Mouse (Mus musculus) liver, embryonic 15.5 days (tissue): ENCODE measurements around the gene Gm15517. TPM values are rescaled to one million over a fixed set of nuclear protein-coding genes. Genes with fewer than 3 reads are reported as not detected.
"Not testable (repeated sequence)": the region's sequence is repeated elsewhere in the genome, so short reads cannot be mapped to it uniquely, and the experiment has no call there.

ENCODE experiments used
- ATAC-seq: fragments of 200-750 bp; cut with Nextera tagmentation; 2 replicates; pipeline ENCODE4 v1.8.0; 2017; ENCODE audit warnings: moderate number of reproducible peaks, mild to moderate bottlenecking, moderate library complexity; ENCODE audit not compliant: insufficient read depth
- H3K27ac ChIP-seq: fragments of 300-500 bp; sonication (generic); replicated peaks from 2 replicates; pipeline ENCODE4 v1.5.1; 2015; ENCODE audit warnings: mild to moderate bottlenecking, inconsistent platforms
- H3K27me3 ChIP-seq: fragments of 300-500 bp; sonication (generic); 2 replicates; pipeline ENCODE4 v1.6.1; 2015; ENCODE audit warnings: mild to moderate bottlenecking, inconsistent platforms
- H3K36me3 ChIP-seq: fragments of 300-500 bp; sonication (generic); replicated peaks from 2 replicates; pipeline ENCODE4 v1.6.1; 2015; ENCODE audit warnings: moderate library complexity, mild to moderate bottlenecking, inconsistent platforms
- H3K4me1 ChIP-seq: fragments of 300-500 bp; sonication (generic); replicated peaks from 2 replicates; pipeline ENCODE4 v1.6.1; 2015; ENCODE audit warnings: inconsistent platforms
- H3K4me2 ChIP-seq: fragments of 300-500 bp; sonication (generic); 2 replicates; pipeline ENCODE4 v1.6.1; 2015; ENCODE audit warnings: moderate library complexity, mild to moderate bottlenecking, inconsistent platforms
- H3K4me3 ChIP-seq: fragments of 300-500 bp; sonication (generic); replicated peaks from 2 replicates; pipeline ENCODE4 v1.5.1; 2015; ENCODE audit warnings: mild to moderate bottlenecking, inconsistent platforms
- H3K9ac ChIP-seq: fragments of 300-500 bp; sonication (generic); 2 replicates; pipeline ENCODE4 v1.6.1; 2015; ENCODE audit warnings: moderate library complexity, mild to moderate bottlenecking, inconsistent platforms
- H3K9me3 ChIP-seq: fragments of 300-500 bp; sonication (generic); replicated peaks from 2 replicates; pipeline ENCODE4 v1.6.1; 2016; ENCODE audit warnings: inconsistent platforms
- WGBS: fragments of 180-500 bp; shearing (Covaris S2); methylation state at CpG from one replicate; pipeline ENCODE4 v1.1.7; 2015; ENCODE audit warnings: mixed read lengths; ENCODE audit not compliant: insufficient replicate concordance; 5-methylcytosine and 5-hydroxymethylcytosine counted together
- polyA plus RNA-seq: library from polyadenylated mRNA; unstranded; fragments of >200 nt; fragmentation: Nextera tagmentation; extraction: Ambion mirVana; gene quantifications from 2 replicates; pipeline ENCODE4 v1.2.1, GENCODE M21; 2015

Gene Gm15517
- not detected in 2 replicates for polyA plus RNA-seq

DNA sequence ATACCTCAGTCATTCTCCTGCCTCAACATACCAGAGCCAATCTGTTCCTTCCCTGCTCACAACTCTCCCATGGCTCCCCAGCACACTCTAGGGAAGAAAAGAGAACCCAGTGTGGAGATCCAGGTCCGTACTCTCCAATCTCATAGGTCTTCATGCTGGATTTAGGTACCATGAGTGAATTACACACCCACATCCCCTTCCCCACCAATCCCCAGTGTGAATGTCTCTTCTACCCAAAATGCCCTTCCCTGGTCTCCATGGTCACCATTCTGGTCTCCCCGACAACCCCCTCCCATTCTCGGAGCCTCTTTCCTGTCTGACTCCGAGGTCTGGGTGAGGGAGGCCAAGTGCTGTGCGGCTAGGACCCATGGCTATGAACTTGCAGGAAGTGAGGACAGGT lies at the start of gene Gm15517:
Gene Gm15517, plus strand, starts transcription at position 301 of the 400 bp plus-strand sequence.
- Histone ChIP-seq H3K9me3 (no peaks in the 10 kb centered on the region), H3K9ac (no peak within 1 kb of the TSS), H3K4me1 (peaks cover 6% of the 10 kb centered on the region), H3K36me3 (no peaks in the 10 kb centered on the region), H3K27ac (no peak within 1 kb of the TSS), H3K4me3 (no peak within 1 kb of the TSS), H3K4me2 (no peak within 1 kb of the TSS), H3K27me3 (peaks cover 42% of the 10 kb centered on the region)
- WGBS = 40% methylated on average over 5 of the region's 5 CpGs
- ATAC-seq = no peak

DNA sequence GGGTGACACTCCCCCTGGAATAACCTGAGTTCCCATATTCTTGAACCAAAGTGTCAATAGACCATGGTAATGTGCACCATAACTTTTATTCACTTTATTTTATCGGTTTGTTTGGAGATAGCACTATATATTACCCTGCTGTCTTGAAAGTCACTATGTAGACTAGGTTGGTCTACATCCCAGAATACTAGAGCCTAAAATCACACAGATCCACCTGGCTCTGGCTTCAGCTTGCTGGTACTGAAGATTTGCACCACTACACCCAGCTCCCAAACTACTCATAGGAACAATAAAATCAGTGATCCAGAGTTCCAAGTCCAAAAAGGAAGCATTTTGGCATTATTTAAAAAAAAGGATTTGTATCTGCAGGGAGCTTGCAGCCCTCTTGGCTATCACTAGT lies 45.6 kb upstream of the Gm15517 start, which contains the start of gene Klk1b5:
Gene Klk1b5, plus strand, starts transcription at position 301 of the 400 bp plus-strand sequence.
- WGBS = 52% methylated on average over 1 of the region's 1 CpGs
- no peak for ATAC-seq
- no peak within 1 kb of the TSS for H3K4me2 ChIP-seq
- H3K27ac ChIP-seq = no peak within 1 kb of the TSS
- H3K9me3 ChIP-seq = no peaks in the 10 kb centered on the region
- no peaks in the 10 kb centered on the region for H3K27me3 ChIP-seq
- H3K4me1 ChIP-seq = no peaks in the 10 kb centered on the region
- no peak within 1 kb of the TSS for H3K4me3 ChIP-seq
- no peak within 1 kb of the TSS for H3K9ac ChIP-seq
- no peaks in the 10 kb centered on the region for H3K36me3 ChIP-seq

DNA sequence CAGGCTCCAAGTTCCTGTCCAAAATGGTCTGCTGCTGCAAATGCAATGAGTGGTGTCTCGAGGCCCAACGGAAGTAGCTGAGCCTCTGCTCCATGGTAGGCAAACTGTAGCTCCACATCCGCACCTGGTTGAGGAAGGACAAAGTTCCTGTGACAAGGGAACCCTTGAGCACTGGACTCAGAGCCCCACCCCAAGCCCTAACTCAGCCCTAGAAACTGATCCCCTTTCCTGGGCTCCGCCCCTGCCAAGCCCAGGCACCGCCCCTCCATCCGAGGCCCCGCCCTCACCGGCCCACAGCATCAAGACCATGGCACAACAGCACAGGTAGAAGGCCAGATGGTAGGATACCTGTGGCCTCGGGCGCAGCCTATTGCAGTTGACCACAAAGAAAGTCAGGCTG lies 39.6 kb upstream of the Gm15517 start:
- H3K36me3 ChIP-seq, H3K9me3 ChIP-seq, H3K27me3 ChIP-seq, H3K4me3 ChIP-seq, H3K4me1 ChIP-seq, H3K27ac ChIP-seq, ATAC-seq, H3K9ac ChIP-seq, H3K4me2 ChIP-seq: not testable (repeated sequence)
- 47% methylated on average over 8 of the region's 10 CpGs for WGBS

DNA sequence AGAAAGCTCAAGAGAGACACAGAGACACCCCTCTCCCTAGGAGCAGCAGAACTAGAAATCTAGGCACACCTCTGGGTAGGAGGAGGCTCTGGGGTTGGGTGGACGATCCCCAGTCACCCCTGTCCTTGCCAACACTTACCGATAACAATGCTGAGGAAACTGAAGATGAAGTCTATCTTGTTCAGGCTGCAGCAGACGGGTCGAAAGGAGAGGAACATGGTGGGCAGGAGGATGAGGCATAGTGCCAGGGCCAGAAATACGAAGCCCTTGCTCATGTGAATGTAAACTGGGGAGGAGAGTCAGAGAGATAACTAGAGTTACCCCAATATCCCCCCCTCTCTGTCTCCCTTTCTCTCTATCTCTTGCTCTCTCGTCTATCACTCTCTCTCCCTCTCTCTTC lies 38.9 kb upstream of the Gm15517 start:
- not testable (repeated sequence) for H3K4me3 ChIP-seq, H3K4me1 ChIP-seq, H3K4me2 ChIP-seq, ATAC-seq, H3K27ac ChIP-seq, H3K36me3 ChIP-seq, H3K9ac ChIP-seq, H3K9me3 ChIP-seq, H3K27me3 ChIP-seq
- 51% methylated on average over 6 of the region's 6 CpGs for WGBS

DNA sequence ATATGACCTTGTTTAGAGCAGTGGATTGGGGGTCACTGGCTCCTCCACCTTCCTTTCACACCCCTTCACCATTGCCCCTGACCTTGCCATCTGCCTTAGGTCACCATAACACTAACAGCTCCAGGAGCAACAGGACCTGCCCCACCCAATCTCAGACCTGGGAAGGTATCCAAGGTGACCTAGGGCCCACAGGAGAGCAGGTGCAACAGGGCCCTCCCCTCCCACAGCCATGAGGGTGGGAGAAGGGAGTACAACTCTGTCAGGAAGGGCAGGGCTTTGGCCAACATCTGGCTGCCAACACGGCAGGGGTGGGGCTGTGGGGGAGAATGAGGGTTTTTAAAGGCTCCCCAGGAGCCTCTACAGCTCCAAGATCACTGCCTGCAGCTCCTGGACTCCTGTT lies 36.2 kb upstream of the Gm15517 start, which contains the start of gene Klk1:
Gene Klk1, plus strand, starts transcription at position 285 of the 400 bp plus-strand sequence.
- Histone ChIP-seq H3K27ac (no peak within 1 kb of the TSS), H3K4me1 (no peaks in the 10 kb centered on the region), H3K36me3 (no peaks in the 10 kb centered on the region), H3K4me3 (no peak within 1 kb of the TSS), H3K9ac (no peak within 1 kb of the TSS), H3K27me3 (no peaks in the 10 kb centered on the region), H3K9me3 (no peaks in the 10 kb centered on the region), H3K4me2 (no peak within 1 kb of the TSS)
- no peak for ATAC-seq
- whole genome bisulfite sequencing = 26% methylated on average over 1 of the region's 1 CpGs

DNA sequence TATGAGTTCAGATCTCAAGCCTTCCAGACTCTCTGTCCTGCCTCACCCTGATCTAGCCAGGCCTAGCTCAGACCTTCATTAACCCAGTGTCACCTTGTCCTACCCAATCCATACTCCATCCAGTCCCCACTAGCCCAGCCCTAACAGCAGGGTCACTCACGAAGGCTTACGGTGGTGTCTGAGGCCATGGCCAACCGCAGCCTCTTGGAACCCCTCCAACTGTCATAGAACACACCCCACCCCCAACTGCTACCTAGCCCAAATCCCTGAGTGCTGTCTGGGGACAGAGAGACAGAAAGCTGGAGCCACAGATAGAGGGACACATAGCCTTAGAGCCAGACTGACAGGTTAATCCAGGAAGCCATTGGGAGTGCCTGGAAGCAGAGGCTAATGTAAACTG lies 25.3 kb upstream of the Gm15517 start, which contains the start of gene Gm36864:
Gene Gm36864, plus strand, starts transcription at position 269 of the 400 bp plus-strand sequence.
- no peak within 1 kb of the TSS for H3K27ac ChIP-seq
- no peaks in the 10 kb centered on the region for H3K36me3 ChIP-seq
- ATAC-seq = no peak
- WGBS = 49% methylated on average over 3 of the region's 3 CpGs
- H3K9ac ChIP-seq = no peak within 1 kb of the TSS
- no peaks in the 10 kb centered on the region for H3K27me3 ChIP-seq
- H3K9me3 ChIP-seq = no peaks in the 10 kb centered on the region
- no peak within 1 kb of the TSS for H3K4me3 ChIP-seq
- no peak within 1 kb of the TSS for H3K4me2 ChIP-seq
- 0 out of 2 replicates have a peak, but pooled peaks cover 2% of the 10 kb centered on the region for H3K4me1 ChIP-seq

DNA sequence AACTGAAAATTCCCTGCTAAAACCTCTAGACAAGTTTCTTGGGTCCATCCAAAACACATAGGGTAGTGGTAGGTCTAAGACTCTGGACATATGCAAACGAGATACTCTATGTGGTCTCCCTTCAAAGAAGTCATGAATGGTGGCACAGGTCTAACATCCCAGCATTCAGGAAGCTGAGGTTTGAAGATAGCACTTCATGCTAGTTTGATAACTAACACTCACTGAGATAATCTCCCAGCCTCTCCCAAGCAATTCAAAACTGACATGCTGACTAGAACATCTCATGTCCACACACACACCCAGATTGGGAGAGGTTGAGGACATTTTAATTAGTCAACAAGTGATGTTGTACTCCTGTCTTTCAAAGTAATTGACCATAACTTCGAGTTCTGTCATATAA lies 21.3 kb upstream of the Gm15517 start:
- Histone ChIP-seq H3K4me1 (peaks cover 2% of the 10 kb centered on the region; the same call in 1 of the 2 replicates), H3K4me2 (no peak overlapping the region), H3K9me3 (no peaks in the 10 kb centered on the region), H3K36me3 (no peaks in the 10 kb centered on the region), H3K9ac (no peak overlapping the region), H3K27ac (no peak overlapping the region), H3K27me3 (no peaks in the 10 kb centered on the region), H3K4me3 (no peak overlapping the region)
- ATAC-seq = no peak
- WGBS = 23% methylated on average over 2 of the region's 2 CpGs

DNA sequence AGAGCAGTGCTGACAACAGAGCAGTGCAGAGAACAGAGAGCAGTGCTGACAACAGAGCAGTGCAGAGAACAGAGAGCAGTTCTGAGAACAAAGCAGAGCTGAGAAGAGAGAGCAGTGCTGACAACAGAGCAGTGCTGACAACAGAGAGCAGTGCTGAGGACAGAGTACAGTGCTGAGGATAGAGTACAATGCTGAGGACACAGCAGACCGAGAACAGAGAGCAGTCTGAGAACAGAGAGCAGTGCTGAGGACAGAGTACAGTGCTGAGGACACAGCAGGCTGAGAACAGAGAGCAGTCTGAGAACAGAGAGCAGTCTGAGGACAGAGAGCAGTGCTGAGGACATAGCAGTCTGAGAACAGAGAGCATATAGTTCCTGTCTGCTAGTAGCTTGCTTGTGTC lies 20.5 kb upstream of the Gm15517 start:
- H3K27ac ChIP-seq = no peak overlapping the region
- H3K36me3 ChIP-seq = no peaks in the 10 kb centered on the region
- ATAC-seq = peak; percentile 51; the same call in 1 of the 2 replicates
- no peak overlapping the region for H3K4me3 ChIP-seq
- H3K9me3 ChIP-seq = no peaks in the 10 kb centered on the region
- H3K9ac ChIP-seq = no peak overlapping the region
- 28% methylated on average over 1 of the region's 1 CpGs for WGBS
- peaks cover 10% of the 10 kb centered on the region for H3K4me1 ChIP-seq
- H3K27me3 ChIP-seq = no peaks in the 10 kb centered on the region
- H3K4me2 ChIP-seq = no peak overlapping the region

DNA sequence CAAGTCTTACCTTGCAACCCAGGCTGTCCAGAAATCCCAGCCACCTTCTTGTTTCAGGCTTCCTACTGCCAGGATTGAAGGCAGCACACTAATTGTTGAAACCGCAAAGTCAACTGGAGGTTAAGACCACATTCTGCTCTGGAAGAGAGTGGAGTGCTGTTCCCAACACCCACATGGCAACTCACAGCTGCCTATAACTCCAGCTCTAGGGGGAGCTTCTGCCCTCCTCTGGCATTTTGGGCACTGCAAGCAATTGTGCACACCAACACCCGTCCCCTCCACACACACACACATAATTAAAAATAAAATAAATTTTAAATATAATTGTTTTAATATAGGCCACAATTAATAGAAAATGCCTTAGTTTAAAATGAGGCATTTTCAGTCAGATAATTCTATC lies 20.1 kb upstream of the Gm15517 start:
- Histone ChIP-seq H3K4me2 (no peak overlapping the region), H3K9me3 (no peaks in the 10 kb centered on the region), H3K27ac (no peak overlapping the region), H3K36me3 (no peaks in the 10 kb centered on the region), H3K4me1 (peaks cover 15% of the 10 kb centered on the region), H3K27me3 (no peaks in the 10 kb centered on the region), H3K9ac (no peak overlapping the region), H3K4me3 (no peak overlapping the region)
- ATAC-seq = no peak
- 54% methylated on average over 2 of the region's 2 CpGs for WGBS

DNA sequence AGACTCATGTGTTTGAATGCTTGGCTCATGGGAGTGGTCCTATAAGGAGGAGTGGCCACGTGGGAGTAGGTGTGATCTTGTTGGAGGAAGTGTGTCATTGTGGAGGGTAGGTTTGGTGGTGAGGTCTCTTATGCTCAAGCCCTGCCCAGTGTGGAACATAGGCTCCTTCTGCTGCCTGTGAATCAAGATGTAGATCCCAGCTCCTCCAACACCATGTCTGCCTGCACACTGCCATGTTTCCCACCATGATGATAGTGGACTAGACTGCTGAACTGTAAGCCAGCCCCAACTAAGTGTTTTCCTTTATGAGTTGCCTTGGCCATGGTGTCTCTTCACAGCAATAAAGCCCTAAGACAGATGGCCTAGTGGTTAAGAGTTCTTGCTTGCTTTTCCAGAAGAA lies 17.2 kb upstream of the Gm15517 start:
- whole genome bisulfite sequencing = 42% methylated on average over 1 of the region's 1 CpGs
- peaks cover 36% of the 10 kb centered on the region for H3K4me1 ChIP-seq
- H3K27ac ChIP-seq = no peak overlapping the region
- H3K36me3 ChIP-seq = peaks cover 12% of the 10 kb centered on the region
- H3K27me3 ChIP-seq = no peaks in the 10 kb centered on the region
- H3K4me2 ChIP-seq = no peak overlapping the region
- no peak overlapping the region for H3K4me3 ChIP-seq
- H3K9me3 ChIP-seq = no peaks in the 10 kb centered on the region
- no peak for ATAC-seq
- no peak overlapping the region for H3K9ac ChIP-seq

DNA sequence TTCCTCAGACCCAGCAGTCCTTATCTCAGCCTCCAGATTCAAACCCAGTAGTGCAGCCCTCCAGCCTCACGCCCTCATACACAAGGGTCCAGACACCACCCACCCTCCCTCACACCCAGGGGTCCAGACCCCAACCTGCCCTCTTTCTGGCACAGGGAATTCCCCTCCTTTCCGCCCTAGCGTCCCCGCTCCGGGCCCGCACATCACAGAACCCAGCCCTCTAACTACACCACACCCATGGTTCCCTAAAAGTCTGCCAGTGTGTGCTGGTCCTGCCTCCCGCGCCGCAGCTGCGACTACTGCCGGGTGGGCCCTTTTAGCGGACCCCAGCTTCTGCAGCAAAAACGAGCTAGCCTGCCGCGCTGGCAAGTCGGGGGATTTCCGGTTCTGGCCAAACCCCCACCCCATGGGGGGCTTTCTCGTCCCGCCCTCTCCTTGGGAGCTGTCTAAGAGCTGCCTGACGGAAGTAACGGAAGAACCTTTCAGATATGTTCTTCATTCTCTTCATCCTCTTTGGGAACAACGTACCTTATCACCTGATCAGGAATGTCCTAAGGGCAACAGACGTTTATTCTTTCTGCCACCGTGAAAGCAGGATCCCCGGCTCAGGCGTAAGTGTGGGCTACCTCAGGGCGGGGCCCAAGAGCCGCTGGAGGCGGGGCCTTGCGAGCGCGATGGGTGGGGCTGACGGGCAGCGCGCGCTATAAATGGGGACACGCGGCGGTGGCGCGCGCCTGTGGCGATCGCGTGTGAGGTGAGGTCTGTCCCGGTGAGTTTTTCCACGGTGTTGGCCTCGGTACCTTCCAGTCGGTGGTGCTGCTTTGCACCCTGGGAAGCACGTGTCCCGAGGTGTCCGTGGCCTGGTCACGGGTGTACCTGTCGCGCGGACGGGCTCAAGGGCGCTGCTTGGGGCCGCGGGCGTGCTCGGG lies 14.9 kb upstream of the Gm15517 start, which contains the start of the genes 1700028J19Rik and 2410002F23Rik:
Gene 1700028J19Rik, minus strand, starts transcription at position 641 of the 929 bp plus-strand sequence.
Gene 2410002F23Rik, plus strand, starts transcription at position 668 of the 929 bp plus-strand sequence.
- H3K4me1 ChIP-seq = peaks cover 38% of the 10 kb centered on the region
- WGBS = under 1% methylated on average over 62 of the region's 62 CpGs
- peaks cover 35% of the 10 kb centered on the region for H3K36me3 ChIP-seq
- no peaks in the 10 kb centered on the region for H3K9me3 ChIP-seq
- H3K27me3 ChIP-seq = no peaks in the 10 kb centered on the region
- peak within 1 kb of the TSS; percentile 88 for H3K9ac ChIP-seq
- H3K4me2 ChIP-seq = peak within 1 kb of the TSS; percentile 91
- peak within 1 kb of the TSS; percentile 89 for H3K27ac ChIP-seq
- H3K4me3 ChIP-seq = peak within 1 kb of the TSS; percentile 95
- ATAC-seq = peak; percentile 89
